Mouse (Mus musculus): ENCODE measurements at regions not wholly inside any gene's neighbourhood (a gene's known extent, or its start where the extent isn't known, plus 50 kb on each side); places are given as distances from the start of the nearest gene placed in this dataset.

DNA sequence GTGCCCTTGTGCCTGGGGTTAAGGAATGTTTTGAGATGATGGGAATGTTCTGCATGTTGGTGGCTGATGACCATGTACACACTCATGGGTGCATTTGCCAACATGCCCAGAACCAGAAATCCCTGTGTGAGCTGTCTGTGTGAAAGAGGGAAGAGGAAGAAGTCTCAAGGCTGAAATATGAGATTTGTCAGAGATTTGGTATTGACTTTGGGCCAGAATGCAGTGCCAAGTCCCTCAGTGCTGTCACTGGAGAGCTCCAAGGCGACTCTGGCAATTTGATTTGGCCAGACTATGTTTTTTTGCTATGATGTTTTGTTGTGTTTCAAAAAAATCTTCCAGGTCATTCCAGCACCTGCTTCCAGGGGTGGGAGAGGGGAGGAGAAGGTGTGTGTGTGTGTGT, 281.7 kb upstream of the N4bp1 start:
- TF ChIP-seq CTCF (IDR thresholded peaks at IDR 0.05; ENCODE audit: insufficient read depth, low read depth, low read length) (no peak), POLR2A (IDR thresholded peaks at IDR 0.05; ENCODE audit: insufficient read depth, low read depth, low read length) (no peak)
